Mouse (Mus musculus) ES-CJ7 (cell line): Measurements from ENCODE around the gene Meig1.
"Not testable (repeated sequence)": the region's sequence is repeated elsewhere in the genome, so short reads cannot be mapped to it uniquely, and the experiment has no call there.

ENCODE experiments used
- DNase-seq: peaks from one replicate; pipeline ENCODE4 v3.0.0; 2011; ENCODE audit warnings: low read depth, low spot score

Gene Meig1

DNA sequence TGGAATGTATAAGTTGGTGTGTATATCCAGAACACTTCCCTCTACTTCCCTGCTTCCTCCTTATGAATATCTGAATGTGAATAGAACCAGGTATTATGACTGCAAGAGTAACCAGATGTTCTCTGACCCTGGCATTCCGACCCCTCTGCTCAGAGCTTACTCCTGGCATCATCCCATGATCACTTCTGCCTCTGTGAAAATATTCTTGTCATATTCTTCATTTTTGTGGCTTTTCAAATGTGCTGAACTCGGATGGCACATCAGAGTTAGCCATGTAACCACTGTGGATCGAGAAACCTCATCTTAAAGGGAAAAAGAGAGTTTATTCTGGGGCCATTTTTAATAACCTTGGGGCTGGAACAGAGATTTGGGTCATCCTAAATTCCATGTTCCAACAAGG lies at the start of gene Meig1:
Gene Meig1, minus strand, starts transcription at position 101 of the 400 bp plus-strand sequence.
- no peak for DNase-seq

DNA sequence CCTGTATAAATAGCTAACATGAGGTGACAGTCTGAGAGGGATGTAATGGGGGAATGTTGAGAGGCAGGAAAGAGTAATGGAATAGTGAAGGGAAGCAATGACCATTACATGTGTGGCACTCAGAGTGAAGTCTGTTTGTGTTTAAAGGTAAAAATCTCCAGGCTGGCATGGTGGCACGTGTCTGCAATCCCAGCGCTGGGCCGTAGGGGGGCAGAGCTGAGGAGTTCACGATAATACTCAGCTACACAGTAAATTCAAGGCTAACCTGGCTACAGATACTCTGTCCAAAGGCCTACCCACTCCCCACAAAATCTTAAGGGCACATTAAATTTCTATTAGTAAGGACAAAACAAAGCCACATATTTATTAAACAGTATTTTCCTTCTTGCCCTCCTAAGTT lies 34.1 kb upstream of the Meig1 start:
- peak; percentile 16 for DNase-seq

DNA sequence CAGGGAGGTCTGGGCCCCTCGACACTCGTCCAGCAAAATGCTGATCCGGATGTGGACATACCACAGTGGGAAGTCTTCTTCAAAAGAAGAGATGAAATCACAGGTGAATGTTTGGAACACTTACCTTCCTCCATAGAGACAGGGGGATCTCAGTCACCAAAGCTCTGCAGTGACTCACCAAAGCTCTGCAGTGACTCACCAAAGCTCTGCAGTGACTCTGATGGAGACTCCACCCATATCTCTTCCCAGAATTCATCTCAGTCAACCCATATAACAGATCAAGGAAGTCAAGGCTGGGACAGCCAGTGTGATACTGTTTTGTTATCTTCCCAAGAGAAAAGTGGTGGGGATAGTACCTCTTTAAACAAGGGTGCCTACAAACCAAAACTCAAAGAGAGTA lies 30.6 kb upstream of the Meig1 start:
- no peak for DNase-seq

DNA sequence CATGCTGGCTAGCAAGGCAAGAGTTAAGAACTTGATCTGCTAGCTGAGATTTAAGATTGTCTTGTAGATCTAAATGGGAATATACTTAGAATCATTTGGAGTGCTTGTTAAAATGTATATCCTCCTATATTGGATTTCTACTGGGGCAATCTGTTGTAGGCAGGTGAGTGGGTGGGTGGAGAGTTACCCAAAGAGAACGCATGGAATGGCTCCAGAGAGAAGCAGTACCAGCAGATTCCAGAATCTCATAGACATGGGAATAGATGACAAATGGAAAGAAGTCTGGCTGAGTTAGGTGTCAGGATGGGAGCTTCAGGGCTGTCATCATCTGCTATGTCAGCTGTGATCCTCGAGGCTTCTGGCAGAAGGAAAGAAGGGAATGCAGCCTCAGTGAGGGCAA lies 27.0 kb upstream of the Meig1 start:
- no peak for DNase-seq

DNA sequence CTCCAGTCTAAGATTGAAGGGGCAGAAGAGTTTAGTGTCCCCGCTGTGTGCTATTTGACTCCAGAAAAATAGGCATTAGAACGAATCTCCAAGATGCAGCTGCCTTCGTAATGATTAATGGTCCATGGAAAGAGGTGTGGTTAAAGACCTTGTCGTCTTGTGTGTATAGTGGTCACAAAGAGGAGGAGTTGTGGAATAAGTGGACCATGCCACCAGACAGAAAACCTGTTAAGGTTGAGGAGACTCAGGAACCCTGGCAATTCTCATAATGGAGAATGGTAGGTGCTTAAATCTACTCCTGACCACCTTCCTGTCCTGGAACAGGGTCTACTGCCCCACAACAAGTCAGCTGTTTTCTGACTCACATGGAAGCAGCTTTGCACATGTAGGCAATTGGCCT lies 23.5 kb upstream of the Meig1 start:
- DNase-seq = no peak

DNA sequence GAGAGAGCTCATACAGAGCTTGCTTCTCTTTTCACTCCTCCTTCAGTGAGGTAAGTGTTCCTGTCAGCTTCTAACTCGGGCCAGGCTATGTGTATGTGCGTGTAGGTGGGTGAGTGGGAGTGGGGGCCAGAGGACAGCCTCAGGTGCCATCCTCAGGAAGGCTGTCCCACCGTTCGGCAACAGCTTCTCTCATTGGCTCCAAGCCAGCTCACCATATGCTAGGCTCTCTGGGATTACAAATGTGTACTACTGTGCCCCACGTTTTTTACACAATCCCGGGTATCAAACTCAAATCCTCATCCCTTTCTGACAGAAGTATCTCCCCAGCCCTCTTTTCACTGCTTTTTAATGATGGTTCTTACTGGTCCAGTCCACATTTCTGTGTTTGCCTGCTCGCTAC lies 21.8 kb upstream of the Meig1 start:
- DNase-seq = no peak

DNA sequence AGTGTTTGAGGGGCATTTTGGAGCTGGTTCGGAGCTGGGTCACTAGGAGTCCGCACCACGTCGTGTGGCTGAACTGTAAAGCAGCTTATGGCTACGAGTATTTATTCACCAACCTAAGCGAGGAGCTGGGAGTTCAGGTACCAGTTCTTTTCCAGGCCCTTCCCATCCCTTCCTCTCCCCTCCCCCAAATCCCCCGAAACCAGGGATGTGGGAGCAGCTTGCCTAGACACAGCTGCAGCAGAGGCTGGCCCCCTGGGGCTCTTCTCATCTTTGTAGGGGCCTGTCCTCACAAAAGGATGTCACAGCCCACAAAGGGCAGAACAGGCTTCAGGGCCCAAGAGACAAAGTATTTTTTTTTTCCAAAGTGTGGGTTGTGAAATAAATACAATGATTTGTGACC lies 15.5 kb upstream of the Meig1 start:
- DNase-seq = no peak

DNA sequence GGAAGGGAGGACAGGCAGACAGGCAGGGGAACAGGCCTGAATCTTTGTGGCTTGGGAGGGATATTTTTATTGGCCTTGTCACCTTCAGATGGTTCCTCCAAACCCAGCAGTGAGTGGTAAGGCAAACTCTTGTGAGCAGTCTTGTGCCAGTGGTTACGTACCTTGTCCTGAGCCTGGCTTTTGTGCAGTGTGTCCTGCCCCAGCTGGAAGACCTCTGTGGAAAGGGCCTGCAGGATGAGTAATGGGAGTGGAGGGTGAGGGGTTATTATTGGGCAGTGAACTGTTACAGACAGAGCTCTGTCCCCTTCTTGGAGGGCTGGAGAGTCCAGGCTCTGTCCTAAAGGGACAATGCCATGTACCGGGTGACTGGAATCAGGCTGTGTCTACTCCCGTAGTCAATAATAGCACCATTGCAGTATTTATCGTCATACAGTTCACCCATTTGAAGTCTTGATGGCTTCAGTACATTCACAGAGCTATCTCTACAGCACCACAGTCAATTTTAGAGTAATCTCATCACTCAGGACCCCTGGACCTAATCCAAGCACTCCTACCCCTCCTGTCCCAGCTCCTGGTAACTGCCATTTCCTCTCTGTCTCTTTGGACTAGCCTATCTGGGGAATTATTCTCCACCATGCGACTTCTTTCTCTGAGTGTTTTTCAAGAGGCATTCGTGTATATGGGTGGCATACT lies 13.1 kb upstream of the Meig1 start:
- no peak for DNase-seq

DNA sequence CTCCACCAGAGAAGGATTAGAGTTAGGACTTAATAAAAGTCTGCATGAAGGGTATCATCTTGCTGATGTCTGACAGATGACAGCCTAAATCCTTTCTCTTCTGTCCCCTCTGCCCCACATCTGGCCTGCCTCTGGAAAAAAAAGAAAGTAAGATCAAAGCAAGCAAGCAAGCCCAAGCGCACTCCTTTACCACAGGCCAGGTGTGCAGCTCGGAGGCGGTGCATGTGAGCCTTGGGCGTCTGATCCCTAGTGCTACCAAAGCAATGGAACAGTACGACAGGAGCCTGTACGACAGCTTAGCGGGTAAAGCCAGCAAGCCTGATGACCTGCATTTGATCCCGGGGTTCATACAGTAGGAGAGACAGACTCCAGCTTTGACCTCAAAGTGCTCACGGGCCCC lies 8.5 kb upstream of the Meig1 start:
- DNase-seq = no peak

DNA sequence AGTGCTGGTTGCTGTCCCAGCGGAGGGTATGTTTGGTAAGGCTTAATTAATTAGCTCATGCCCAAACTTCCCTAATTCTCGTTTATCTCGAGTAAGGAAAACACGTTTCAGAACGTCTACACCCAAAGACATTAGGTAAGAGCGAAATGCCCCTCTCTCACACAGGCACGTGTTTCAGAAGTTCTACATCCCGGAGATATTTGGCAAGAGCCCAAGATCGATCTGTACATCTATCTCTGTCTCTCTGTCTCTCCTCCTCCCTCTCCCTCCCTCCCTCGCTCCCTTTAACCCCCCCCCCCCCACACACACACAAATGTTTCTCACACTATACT lies 2.1 kb upstream of the Meig1 start:
- no peak for DNase-seq

DNA sequence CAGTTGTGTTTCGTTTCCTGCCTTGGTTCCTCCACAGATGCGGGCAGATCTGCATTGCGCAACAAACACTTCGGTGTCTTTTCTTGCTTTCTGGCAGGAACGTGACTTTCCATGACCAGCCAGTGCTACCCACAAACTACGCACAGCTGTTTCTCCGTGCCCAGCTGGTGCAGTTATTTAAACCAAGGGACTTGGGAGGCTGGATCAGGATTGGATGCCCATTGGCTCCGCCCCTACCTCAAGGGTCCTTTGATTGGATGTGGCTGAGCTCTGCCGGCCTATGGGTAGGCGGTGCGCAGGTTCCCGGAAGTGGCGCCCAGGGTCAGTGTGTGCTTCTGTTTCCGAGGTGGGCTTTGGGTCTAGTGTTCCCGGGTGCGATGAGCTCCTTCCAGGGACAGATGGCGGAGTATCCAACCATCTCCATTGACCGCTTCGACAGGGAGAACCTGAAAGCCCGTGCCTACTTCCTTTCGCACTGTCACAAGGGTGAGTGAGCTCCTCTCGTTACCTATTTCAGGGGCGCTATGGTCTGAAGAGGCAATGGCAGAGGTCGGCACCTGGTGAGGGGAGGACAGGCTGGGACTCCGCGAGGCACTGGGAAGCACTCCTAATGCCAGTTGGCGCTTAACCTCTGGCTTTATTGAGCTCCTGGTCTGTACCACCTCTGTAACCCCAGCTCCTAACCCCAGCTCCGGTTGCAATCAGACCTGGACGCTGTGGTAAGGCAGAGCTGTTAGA lies 1.6 kb upstream of the Meig1 start, which contains the start of gene Dclre1c:
Gene Dclre1c, plus strand, starts transcription at position 291 of the 738 bp plus-strand sequence.
- peak; percentile 89 for DNase-seq

DNA sequence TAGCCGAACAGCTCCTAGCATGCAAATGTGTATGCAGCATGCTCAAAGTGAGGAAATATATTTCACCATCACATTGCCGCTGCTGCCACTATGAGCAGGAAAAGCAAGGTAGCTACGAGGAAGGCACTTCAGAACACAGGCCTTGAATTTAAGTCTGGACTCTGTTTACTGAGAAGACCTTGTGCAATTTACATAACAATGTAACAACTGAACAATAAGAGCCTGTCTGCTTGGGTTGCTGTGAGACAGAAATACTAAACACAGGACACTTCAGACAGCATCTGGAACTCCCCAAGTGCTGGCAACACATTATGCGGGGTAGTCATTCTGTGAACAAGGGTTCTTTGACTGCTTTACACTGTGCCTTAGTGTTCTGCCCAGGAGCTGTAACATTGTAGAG lies 2.3 kb downstream of the Meig1 start:
- DNase-seq = peak; percentile 53

DNA sequence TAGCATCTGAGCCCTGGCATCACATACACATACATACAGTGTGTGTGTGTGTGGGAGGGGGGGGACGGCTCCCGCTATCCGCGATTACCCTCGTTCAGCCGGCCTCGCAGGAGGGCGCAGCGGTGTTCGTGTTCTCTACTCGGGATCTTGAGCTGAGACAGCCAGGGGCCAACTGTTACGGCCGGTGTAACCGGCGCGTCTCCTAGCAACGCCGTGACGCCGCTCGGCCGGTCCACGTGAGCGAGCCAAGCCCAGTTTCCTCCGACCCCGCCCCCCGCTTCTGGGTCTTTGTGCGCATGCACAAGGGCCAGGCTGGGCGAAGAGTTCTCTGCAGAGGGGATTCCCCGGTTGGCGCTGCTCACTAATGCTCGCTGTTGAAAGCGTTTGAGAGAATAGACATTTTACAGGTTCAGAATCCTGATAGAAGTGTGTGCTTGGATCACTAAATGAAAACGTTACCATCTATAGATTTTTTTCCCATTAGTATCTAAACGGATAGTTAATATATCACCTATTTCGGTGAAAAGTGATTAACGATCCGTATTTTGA lies 3.5 kb downstream of the Meig1 start:
- DNase-seq = peak; percentile 92

DNA sequence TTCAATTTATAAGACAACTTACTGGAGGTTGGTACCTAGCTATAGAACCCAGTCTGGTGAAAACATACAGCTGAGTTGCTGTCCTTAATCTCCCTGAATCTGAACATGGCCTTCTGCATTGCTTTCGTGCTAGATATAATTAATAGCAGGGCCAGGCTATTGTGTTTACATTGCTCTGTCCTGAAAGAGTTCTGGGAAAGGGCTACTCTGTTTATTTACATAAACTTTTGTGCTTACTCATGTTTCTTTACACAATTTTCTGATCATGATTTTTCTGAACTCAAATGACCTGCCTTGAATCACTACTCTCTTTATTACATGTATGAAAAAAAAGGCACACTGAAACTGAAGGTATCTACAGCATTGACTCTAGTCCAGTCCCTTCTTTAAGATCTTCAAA lies 6.8 kb downstream of the Meig1 start:
- no peak for DNase-seq

DNA sequence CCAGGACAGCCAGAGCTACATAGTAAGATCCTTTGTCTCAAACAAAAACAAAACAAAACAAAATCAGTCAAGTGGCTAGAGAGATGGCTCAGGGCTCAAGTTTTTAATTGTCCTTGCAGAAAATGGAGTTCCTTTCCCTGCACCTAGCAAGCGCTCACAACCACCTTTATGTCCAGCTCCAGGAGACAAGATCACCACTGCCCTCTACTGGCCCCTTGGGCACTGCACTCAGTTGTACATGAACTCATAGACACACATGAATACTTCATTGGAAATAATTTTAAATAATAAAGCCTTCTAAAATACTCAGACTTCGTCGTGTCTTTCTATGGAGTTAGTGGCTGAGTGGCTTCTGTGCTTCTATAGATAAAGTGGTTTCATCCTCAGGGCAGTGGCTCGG lies 8.2 kb downstream of the Meig1 start:
- peak; percentile 76 for DNase-seq

DNA sequence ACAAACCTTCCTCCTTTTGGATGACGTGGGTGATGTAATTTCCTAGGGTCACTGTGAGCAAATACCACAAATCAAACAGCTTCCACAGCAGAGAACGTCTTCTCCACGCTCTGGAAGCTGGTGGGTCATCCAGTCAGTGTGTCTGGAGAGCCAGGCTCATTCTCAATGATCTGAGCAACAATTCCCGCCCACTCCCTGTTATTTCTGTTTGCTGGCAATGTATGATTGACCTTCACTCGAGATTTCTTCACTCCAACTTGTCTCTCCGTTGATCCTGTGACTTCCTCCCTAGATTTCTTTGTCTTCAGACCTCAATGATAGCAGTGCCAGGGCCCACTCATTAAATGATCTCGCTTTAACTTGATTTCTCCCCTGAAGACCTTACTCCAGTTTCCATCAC lies 14.7 kb downstream of the Meig1 start:
- no peak for DNase-seq

DNA sequence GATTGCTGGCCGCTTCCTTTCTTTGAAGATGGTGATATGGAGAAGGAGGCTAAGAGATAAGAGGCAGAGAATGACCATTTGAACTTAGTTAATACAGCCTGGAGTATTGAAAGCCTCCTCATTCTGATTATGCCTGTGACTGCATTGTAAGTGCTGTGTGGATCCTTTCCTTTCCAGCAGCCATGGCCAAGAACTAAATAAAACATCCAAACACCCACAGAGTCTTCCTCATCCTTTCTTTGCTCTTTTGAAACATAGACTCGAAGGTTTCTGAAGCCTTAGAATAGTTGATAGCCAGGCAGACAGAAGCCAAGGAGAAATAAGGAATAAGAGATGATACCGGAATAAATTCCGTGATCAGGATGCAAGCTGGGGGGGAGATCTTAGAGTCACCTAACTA lies 16.5 kb downstream of the Meig1 start:
- no peak for DNase-seq

DNA sequence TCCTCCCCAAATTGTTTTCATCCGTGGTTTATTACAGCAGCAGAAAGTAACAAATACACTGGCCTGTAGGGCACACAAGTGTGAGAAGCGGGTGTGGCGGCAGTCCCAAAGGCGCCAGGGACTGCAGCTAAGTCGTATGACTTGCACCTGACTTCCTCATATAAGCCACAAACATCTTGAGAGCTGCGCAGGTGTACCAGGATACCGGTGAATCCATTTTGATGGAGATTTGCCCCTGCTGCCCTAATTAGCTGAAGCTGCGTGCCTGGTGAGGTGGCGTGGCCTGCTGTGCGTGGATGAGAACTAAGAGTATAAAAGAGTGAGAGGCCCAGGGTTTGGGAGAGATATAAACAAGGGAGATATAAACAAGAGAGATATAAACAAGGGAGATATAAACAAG lies 25.3 kb downstream of the Meig1 start, which contains the start of gene Olah:
Gene Olah, minus strand, starts transcription at position 101 of the 400 bp plus-strand sequence.
- not testable (repeated sequence) for DNase-seq

DNA sequence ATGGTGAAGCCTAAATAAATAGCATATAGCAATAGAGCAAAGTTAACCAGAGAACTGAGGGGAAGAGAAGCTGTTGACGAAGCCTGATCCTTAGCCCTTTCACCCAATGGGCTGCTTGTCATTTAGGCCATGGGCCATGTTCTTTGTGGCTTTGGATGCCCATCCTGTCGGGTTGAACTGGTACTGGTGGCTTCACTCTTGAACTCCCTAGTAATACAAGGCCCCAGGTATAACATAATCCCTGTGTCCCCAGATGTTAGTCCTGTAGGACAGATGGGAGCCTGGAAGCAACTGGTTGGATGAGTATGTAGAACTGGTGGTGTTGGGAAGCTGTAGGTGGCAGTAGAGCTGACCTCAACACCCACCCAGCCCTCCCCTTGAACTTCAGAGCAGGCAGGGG lies 30.5 kb downstream of the Meig1 start:
- no peak for DNase-seq

DNA sequence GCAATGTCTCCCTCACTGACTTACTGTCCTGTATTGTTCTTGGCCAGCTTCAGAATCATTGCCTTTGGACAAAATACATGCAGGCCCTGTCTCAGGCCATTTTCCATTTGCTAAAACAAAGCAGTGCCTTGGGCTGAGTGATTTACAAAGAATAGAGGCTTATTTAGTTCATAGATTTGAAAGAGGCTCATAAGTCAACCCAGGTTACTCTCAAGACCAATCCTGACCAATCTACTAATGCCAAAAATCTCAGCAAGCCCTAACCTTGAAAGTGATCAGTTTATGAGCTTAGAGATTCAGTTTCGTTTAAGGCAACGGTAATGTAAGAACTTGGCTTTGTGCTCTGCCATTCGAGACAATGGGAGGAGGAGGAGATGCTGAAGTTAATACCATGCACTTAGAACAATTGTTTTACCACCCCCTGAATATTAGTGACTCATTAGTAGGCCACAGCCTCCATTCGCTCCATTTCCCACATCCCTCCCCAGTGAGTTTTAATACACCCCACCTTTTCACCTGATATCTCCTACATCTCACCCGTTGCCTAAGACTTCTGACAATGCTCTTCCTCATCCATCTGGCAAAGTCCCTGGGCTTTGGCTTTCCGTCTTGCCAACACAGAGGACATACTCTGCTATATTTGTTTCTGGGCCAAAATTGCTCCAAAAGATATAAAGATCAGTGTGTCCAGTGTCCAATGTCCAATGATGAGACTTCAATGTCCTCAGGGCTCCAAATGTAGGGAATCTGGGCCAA lies 35.2 kb downstream of the Meig1 start:
- DNase-seq = no peak

DNA sequence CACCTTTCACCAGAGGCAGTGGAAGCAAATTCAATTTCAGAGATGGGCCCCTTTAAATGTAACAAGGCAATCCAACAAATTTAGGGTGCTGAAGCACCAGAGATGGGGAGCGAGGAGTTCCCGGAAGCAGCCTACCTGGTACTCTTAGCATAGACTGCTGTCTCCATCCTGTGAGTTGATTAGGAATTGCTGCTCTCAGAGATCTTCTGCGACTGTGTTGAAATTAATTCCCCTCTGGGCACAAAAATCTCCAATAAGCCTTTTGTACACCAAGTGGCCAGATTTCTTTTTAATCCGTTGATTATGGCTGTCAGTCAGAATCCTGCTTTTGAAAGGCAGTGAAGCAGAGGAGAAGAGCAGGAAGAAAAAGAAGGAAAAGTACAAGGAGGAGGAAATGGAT lies 57.3 kb downstream of the Meig1 start:
- no peak for DNase-seq

DNA sequence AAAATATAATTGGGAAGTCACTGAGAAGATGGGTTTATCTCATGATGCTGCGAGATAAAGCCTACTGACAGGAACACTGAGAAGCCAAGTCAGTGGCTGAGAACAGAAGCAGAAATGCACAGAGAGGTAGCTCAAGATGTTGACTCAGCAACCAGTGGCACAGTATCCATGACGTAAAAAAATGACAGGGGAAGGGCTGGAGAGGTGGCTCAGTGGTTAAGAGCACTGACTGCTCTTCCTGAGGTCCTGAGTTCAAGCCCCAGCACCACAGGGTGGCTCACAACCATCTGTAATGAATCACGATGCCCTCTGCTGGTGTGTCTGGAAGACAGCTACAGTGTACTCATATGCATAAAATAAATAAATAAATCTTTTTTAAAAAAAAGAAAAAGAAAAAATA lies 61.4 kb downstream of the Meig1 start:
- DNase-seq = no peak
